Mouse (Mus musculus): ENCODE measurements around the gene Myb.

DNA sequence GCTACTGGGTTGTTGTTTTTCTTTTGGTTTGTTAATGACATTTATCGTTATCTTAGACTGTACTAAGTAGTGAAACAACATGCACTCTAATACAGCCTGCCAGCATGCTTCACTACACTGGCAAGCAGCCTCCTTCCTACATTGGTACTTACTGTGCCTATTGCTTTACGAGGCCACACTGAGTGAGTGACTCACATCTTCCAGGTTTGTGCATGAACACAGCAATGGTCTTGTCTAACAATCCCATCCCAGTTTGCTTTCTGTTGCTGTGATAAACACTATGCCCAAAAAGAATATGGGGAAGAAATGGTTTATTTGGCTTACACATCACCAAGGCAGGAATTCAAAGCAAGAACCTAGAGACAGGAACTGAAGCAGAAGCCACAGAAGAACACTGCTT is 55.6 kb downstream of the Myb start:
- TF ChIP-seq POLR2A (IDR thresholded peaks at IDR 0.05; ENCODE audit: low read depth, low read length) (no peak), CTCF (IDR thresholded peaks at IDR 0.05; ENCODE audit: extremely low read depth, insufficient read length, insufficient replicate concordance, low read depth, low read length) (no peak)
